Mouse (Mus musculus): ENCODE results near the gene Rnf181. TPM values are rescaled to one million over a fixed set of nuclear protein-coding genes. Genes with fewer than 3 reads are reported as not detected.

Gene Rnf181
- total RNA-seq, 2 experiments from 2014 or later, result 41.1 to 42.4 TPM

- DNase-seq, result no peak
Measured at GRCm38 (mm10) chr6:72359343-72359742, 7.4 kb downstream of the Rnf181 start.

- DNase-seq, result no peak
Measured at GRCm38 (mm10) chr6:72358086-72358764, 8.5 kb downstream of the Rnf181 start.

- no peak for DNase-seq
Measured at GRCm38 (mm10) chr6:72357164-72358079, 9.3 kb downstream of the Rnf181 start.

- no peak for DNase-seq
Measured at GRCm38 (mm10) chr6:72356001-72356532, 10.7 kb downstream of the Rnf181 start.

GRCm38 (mm10) chr6:72355066-72355911, 11.5 kb downstream of the Rnf181 start, which contains the start of gene Tmem150a:
Tmem150a (plus strand) TSS chr6:72355447.
- DNase-seq, result peak; percentile 90

GRCm38 (mm10) chr6:72354025-72354424, 12.7 kb downstream of the Rnf181 start:
- DNase-seq, result no peak

- DNase-seq, result peak; percentile 37
Measured at GRCm38 (mm10) chr6:72352636-72353405, 13.9 kb downstream of the Rnf181 start.

- no peak for DNase-seq
Measured at GRCm38 (mm10) chr6:72350214-72350613, 16.5 kb downstream of the Rnf181 start.

GRCm38 (mm10) chr6:72348411-72348810, 18.3 kb downstream of the Rnf181 start:
- no peak for DNase-seq

- DNase-seq, result peak; percentile 78
Measured at GRCm38 (mm10) chr6:72347166-72347941, 19.4 kb downstream of the Rnf181 start, which contains the start of gene 0610030E20Rik. 0610030E20Rik (plus strand) TSS chr6:72347317.

GRCm38 (mm10) chr6:72346261-72346660, 20.5 kb downstream of the Rnf181 start:
- no peak for DNase-seq

- DNase-seq, result no peak
Measured at GRCm38 (mm10) chr6:72345633-72346032, 21.1 kb downstream of the Rnf181 start.

- DNase-seq, result peak; percentile 93
Measured at GRCm38 (mm10) chr6:72345074-72345567, 21.6 kb downstream of the Rnf181 start, which contains the start of gene Usp39. Usp39 (minus strand) TSS chr6:72345184.

- DNase-seq, result no peak
Measured at GRCm38 (mm10) chr6:72344396-72345073, 22.2 kb downstream of the Rnf181 start.

GRCm38 (mm10) chr6:72340481-72340880, 26.3 kb downstream of the Rnf181 start:
- DNase-seq, result no peak

- no peak for DNase-seq
Measured at GRCm38 (mm10) chr6:72333111-72333510, 33.6 kb downstream of the Rnf181 start.

GRCm38 (mm10) chr6:72330133-72330532, 36.6 kb downstream of the Rnf181 start:
- DNase-seq, result no peak

GRCm38 (mm10) chr6:72329019-72329418, 37.7 kb downstream of the Rnf181 start:
- DNase-seq, result no peak

- peak; percentile 30 for DNase-seq
Measured at GRCm38 (mm10) chr6:72326274-72326673, 40.5 kb downstream of the Rnf181 start.
